Mouse (Mus musculus) adipocyte (in vitro differentiated cells): ENCODE data around the gene Prdm16.

Experiments
- DNase-seq: peaks from one replicate; pipeline ENCODE4 v3.0.0-alpha.2; 2016; ENCODE audit warnings: low spot score

The Prdm16 gene

GRCm38 (mm10) chr4:154636721-154637311 is at the start of gene Prdm16:
Gene Prdm16, minus strand, starts transcription at chr4:154636873.
- DNase-seq: no peak

GRCm38 (mm10) chr4:154683068-154683752 is 46.5 kb upstream of the Prdm16 start:
- DNase-seq: no peak

- no peak for DNase-seq
Measured at GRCm38 (mm10) chr4:154682311-154682710, 45.6 kb upstream of the Prdm16 start.

GRCm38 (mm10) chr4:154675441-154676000 is 38.8 kb upstream of the Prdm16 start:
- DNase-seq: no peak

GRCm38 (mm10) chr4:154674966-154675365 is 38.3 kb upstream of the Prdm16 start:
- DNase-seq: no peak

- DNase-seq: peak; percentile 22
Measured at GRCm38 (mm10) chr4:154674541-154674940, 37.9 kb upstream of the Prdm16 start.

- DNase-seq: no peak
Measured at GRCm38 (mm10) chr4:154673986-154674385, 37.3 kb upstream of the Prdm16 start.

- DNase-seq: no peak
Measured at GRCm38 (mm10) chr4:154672027-154672426, 35.4 kb upstream of the Prdm16 start.

GRCm38 (mm10) chr4:154671232-154671912 is 34.7 kb upstream of the Prdm16 start:
- no peak for DNase-seq

- DNase-seq: no peak
Measured at GRCm38 (mm10) chr4:154667767-154668166, 31.1 kb upstream of the Prdm16 start, which contains the start of gene Actrt2. Gene Actrt2, minus strand, starts transcription at chr4:154667867.

- DNase-seq: no peak
Measured at GRCm38 (mm10) chr4:154662681-154663215, 26.1 kb upstream of the Prdm16 start.

GRCm38 (mm10) chr4:154661256-154661655 is 24.6 kb upstream of the Prdm16 start:
- DNase-seq: no peak

- no peak for DNase-seq
Measured at GRCm38 (mm10) chr4:154660025-154660424, 23.4 kb upstream of the Prdm16 start.

GRCm38 (mm10) chr4:154655134-154655910 is 18.6 kb upstream of the Prdm16 start:
- no peak for DNase-seq

GRCm38 (mm10) chr4:154652494-154652893 is 15.8 kb upstream of the Prdm16 start:
- DNase-seq: no peak

- DNase-seq: no peak
Measured at GRCm38 (mm10) chr4:154649083-154649747, 12.5 kb upstream of the Prdm16 start.

GRCm38 (mm10) chr4:154642496-154642895 is 5.8 kb upstream of the Prdm16 start:
- no peak for DNase-seq

- DNase-seq: no peak
Measured at GRCm38 (mm10) chr4:154641296-154642110, 4.8 kb upstream of the Prdm16 start.

- no peak for DNase-seq
Measured at GRCm38 (mm10) chr4:154640443-154641295, 4.0 kb upstream of the Prdm16 start.
